Mouse (Mus musculus): ENCODE results near the gene Sema6d.

The Sema6d gene

GRCm38 (mm10) chr2:124626425-124626824 is 536.7 kb downstream of the Sema6d start:
- ChIA-PET POLR2A (no interaction called here), CTCF (no interaction called here)

- CTCF ChIA-PET: no interaction called here
- POLR2A ChIA-PET: no interaction called here
Measured at GRCm38 (mm10) chr2:124627664-124628063, 537.9 kb downstream of the Sema6d start.

GRCm38 (mm10) chr2:124628701-124629100 is 538.9 kb downstream of the Sema6d start:
- POLR2A ChIA-PET: no interaction called here
- CTCF ChIA-PET: no interaction called here

- CTCF ChIA-PET: no interaction called here
- POLR2A ChIA-PET: no interaction called here
Measured at GRCm38 (mm10) chr2:124634400-124634998, 544.7 kb downstream of the Sema6d start.

- ChIA-PET POLR2A (interaction anchor here in 1 of 4 experiments (0.7 kb wide), 1 partner anchor 33 kb away, joined by 3 read pairs; no protein-coding TSS in a partner anchor), CTCF (no interaction called here)
Measured at GRCm38 (mm10) chr2:124635271-124635865, 545.6 kb downstream of the Sema6d start.

GRCm38 (mm10) chr2:124637080-124637479 is 547.3 kb downstream of the Sema6d start:
- ChIA-PET CTCF (interaction anchor here in 1 of 4 experiments (0.6 kb wide), 1 partner anchor 538 kb away, joined by 3 read pairs; no protein-coding TSS in a partner anchor), POLR2A (no interaction called here)

GRCm38 (mm10) chr2:124639221-124639963 is 549.6 kb downstream of the Sema6d start:
- ChIA-PET CTCF (no interaction called here), POLR2A (no interaction called here)

GRCm38 (mm10) chr2:124640500-124641193 is 550.9 kb downstream of the Sema6d start:
- POLR2A ChIA-PET: interaction anchor here in 3 of 4 experiments (0.6 to 0.7 kb wide), 3 partner anchors 41 to 761 kb away, joined by 3 to 4 read pairs (median 3); no protein-coding TSS in a partner anchor
- CTCF ChIA-PET: no interaction called here

- ChIA-PET POLR2A (interaction anchor here in 1 of 4 experiments (0.6 kb wide), 1 partner anchor 760 kb away, joined by 4 read pairs; no protein-coding TSS in a partner anchor), CTCF (no interaction called here)
Measured at GRCm38 (mm10) chr2:124641194-124641558, 551.4 kb downstream of the Sema6d start.

- CTCF ChIA-PET: no interaction called here
- POLR2A ChIA-PET: no interaction called here
Measured at GRCm38 (mm10) chr2:124642131-124642530, 552.4 kb downstream of the Sema6d start.

GRCm38 (mm10) chr2:124650609-124651008 is 560.8 kb downstream of the Sema6d start:
- POLR2A ChIA-PET: no interaction called here
- CTCF ChIA-PET: no interaction called here

- ChIA-PET POLR2A (no interaction called here), CTCF (no interaction called here)
Measured at GRCm38 (mm10) chr2:124651146-124651545, 561.4 kb downstream of the Sema6d start.

- POLR2A ChIA-PET: interaction anchor here in 1 of 4 experiments (0.6 kb wide), 1 partner anchor 32 kb away, joined by 3 read pairs; no protein-coding TSS in a partner anchor
Measured at GRCm38 (mm10) chr2:124653161-124653560, 563.4 kb downstream of the Sema6d start.

GRCm38 (mm10) chr2:124657358-124657757 is 567.6 kb downstream of the Sema6d start:
- ChIA-PET POLR2A (no interaction called here), CTCF (no interaction called here)

More at GRCm38 (mm10) chr2:124653161-124653560, 563.4 kb downstream of the Sema6d start:
- CTCF ChIA-PET: no interaction called here

GRCm38 (mm10) chr2:124658374-124658773 is 568.6 kb downstream of the Sema6d start:
- ChIA-PET POLR2A (interaction anchor here in 1 of 4 experiments (0.7 kb wide), 1 partner anchor 122 kb away, joined by 3 read pairs; no protein-coding TSS in a partner anchor), CTCF (no interaction called here)

GRCm38 (mm10) chr2:124659601-124660000 is 569.8 kb downstream of the Sema6d start:
- ChIA-PET CTCF (interaction anchor here in 1 of 4 experiments (0.6 kb wide), 1 partner anchor 15 kb away, joined by 3 read pairs; no protein-coding TSS in a partner anchor), POLR2A (interaction anchor here in 2 of 4 experiments (0.6 kb wide), 2 partner anchors 86 to 875 kb away, joined by 3 to 12 read pairs; no protein-coding TSS in a partner anchor)

GRCm38 (mm10) chr2:124660686-124661085 is 570.9 kb downstream of the Sema6d start:
- POLR2A ChIA-PET: no interaction called here

GRCm38 (mm10) chr2:124661316-124661715 is 571.5 kb downstream of the Sema6d start:
- POLR2A ChIA-PET: no interaction called here
- CTCF ChIA-PET: no interaction called here

More at GRCm38 (mm10) chr2:124660686-124661085, 570.9 kb downstream of the Sema6d start:
- CTCF ChIA-PET: no interaction called here

- POLR2A ChIA-PET: no interaction called here
- CTCF ChIA-PET: no interaction called here
Measured at GRCm38 (mm10) chr2:124662257-124662656, 572.5 kb downstream of the Sema6d start.

- ChIA-PET CTCF (no interaction called here), POLR2A (no interaction called here)
Measured at GRCm38 (mm10) chr2:124664191-124664590, 574.4 kb downstream of the Sema6d start.
